Mouse (Mus musculus): ENCODE data around the gene Ly9. TPM values are rescaled to one million over a fixed set of nuclear protein-coding genes. Genes with fewer than 3 reads are reported as not detected.

The Ly9 gene
- total RNA-seq, 2 experiments from 2014 or later = 0.12 TPM; not detected in 1

Small RNA genes lying within 50 kb of the gene (microRNA-seq; reads per million reads assigned to microRNA genes)
- 0 reads per million in 2 experiments for gene Mir7683

Other genes with a start within 250 kb of the Ly9 start
- gene Klhdc9, start 246.6 kb downstream of the Ly9 start, total RNA-seq (2021) = not detected
- under 1 TPM in 1 of 2 experiments, not detected in 1; 0.07 TPM for gene Nectin4, start 237.3 kb downstream of the Ly9 start, total RNA-seq (2021)
- under 1 TPM; 0.94 to 0.99 TPM for gene Arhgap30, start 218.5 kb downstream of the Ly9 start, total RNA-seq (2021)
- gene Usf1, start 196.1 kb downstream of the Ly9 start, total RNA-seq (2021) = 10 to 100 TPM; 25.7 to 27.7 TPM
- gene Tstd1, start 188.5 kb downstream of the Ly9 start, total RNA-seq (2021) = under 1 TPM in 1 of 2 experiments, not detected in 1; 0.69 TPM
- gene F11r, start 169.9 kb downstream of the Ly9 start, total RNA-seq (2021) = 1 to 10 TPM; 4.9 to 5.4 TPM
- gene Alyref2, start 103.9 kb downstream of the Ly9 start, total RNA-seq (2021) = 1 to 10 TPM in 1 of 2 experiments, under 1 TPM in 1; 0.79 to 1.2 TPM
- not detected for gene Itln1, start 72.1 kb downstream of the Ly9 start, total RNA-seq (2021)
- gene Cd244a, start 48.2 kb downstream of the Ly9 start, total RNA-seq (2021) = not detected
- gene Slamf7, start 45.6 kb upstream of the Ly9 start, total RNA-seq (2021) = under 1 TPM in 1 of 2 experiments, not detected in 1; 0.12 TPM
- gene Cd48, start 74.6 kb upstream of the Ly9 start, total RNA-seq (2021) = under 1 TPM; 0.64 to 0.74 TPM
- gene Slamf1, start 159.7 kb upstream of the Ly9 start, total RNA-seq (2021) = under 1 TPM in 1 of 2 experiments, not detected in 1; 0.18 TPM
- gene Cd84, start 232.3 kb upstream of the Ly9 start, total RNA-seq (2021) = 1 to 10 TPM in 1 of 2 experiments, under 1 TPM in 1; 0.97 to 1.1 TPM

Data from gastrocnemius, postnatal 36 days (tissue).